Mouse (Mus musculus) bone marrow macrophage, adult 2 months (primary cell): ENCODE data around the gene Map2k1.

Source experiments
- CTCF ChIP-seq: IDR thresholded peaks from 2 replicates; pipeline ENCODE4 v1.5.1; 2012; ENCODE audit warnings: low read depth, mild to moderate bottlenecking, low read length, moderate library complexity
- POLR2A ChIP-seq: IDR thresholded peaks from 2 replicates; pipeline ENCODE4 v1.6.1; 2012; ENCODE audit warnings: mild to moderate bottlenecking, low read depth, low read length, borderline replicate concordance

GRCm38 (mm10) chr9:64253021-64253904 is at the start of gene Map2k1:
- TF ChIP-seq CTCF (peak; percentile 51), POLR2A (peak; percentile 91)
